Mouse (Mus musculus) MEL (cell line): ENCODE results near the gene Erich6b.

Source experiments
- BHLHE40 ChIP-seq: IDR thresholded peaks from 2 replicates; pipeline ENCODE4 v1.6.1; 2012; ENCODE audit warnings: low read depth, mild to moderate bottlenecking, inconsistent platforms, low read length, improper control_type of control experiment, borderline replicate concordance
- CTCF ChIP-seq, 3 experiments: IDR thresholded peaks in 2 of 3; conservative IDR thresholded peaks in 1 of 3; 2 replicates each; pipeline ENCODE4 v1.5.1; 2011 to 2012; ENCODE audit warnings: low read length in 3 of 3, low read depth in 2 of 3, mild to moderate bottlenecking in 2 of 3, improper control_type of control experiment in 1 of 3, inconsistent platforms in 1 of 3, mixed read lengths in 1 of 3, moderate library complexity in 1 of 3; ENCODE audit not compliant: control insufficient read depth in 1 of 3, insufficient read depth in 1 of 3, poor library complexity in 1 of 3, severe bottlenecking in 1 of 3
- E2F4 ChIP-seq: IDR thresholded peaks from 2 replicates; pipeline ENCODE4 v1.6.1; 2011; ENCODE audit warnings: low read depth, low read length, improper control_type of control experiment, borderline replicate concordance
- GATA1 ChIP-seq: IDR thresholded peaks from 2 replicates; pipeline ENCODE4 v1.6.1; 2011; ENCODE audit warnings: low read depth, low read length, improper control_type of control experiment
- MAFK ChIP-seq: IDR thresholded peaks from 2 replicates; pipeline ENCODE4 v1.6.1; 2011; ENCODE audit warnings: low read depth, mild to moderate bottlenecking, low read length, improper control_type of control experiment, borderline replicate concordance
- MAZ ChIP-seq: IDR thresholded peaks from 2 replicates; pipeline ENCODE4 v1.6.1; 2012; ENCODE audit warnings: low read depth, mild to moderate bottlenecking, inconsistent platforms, low read length, improper control_type of control experiment
- POLR2A ChIP-seq, 2 experiments: IDR thresholded peaks; 2 replicates each; pipeline ENCODE4 v1.6.1; 2011 to 2012; ENCODE audit warnings: low read length in 2 of 2, mild to moderate bottlenecking in 2 of 2, control low read depth in 1 of 2, improper control_type of control experiment in 1 of 2, low read depth in 1 of 2, moderate library complexity in 1 of 2; ENCODE audit not compliant: control insufficient read depth in 1 of 2, insufficient read depth in 1 of 2, poor library complexity in 1 of 2
- ZC3H11A ChIP-seq: IDR thresholded peaks from 2 replicates; pipeline ENCODE4 v1.6.1; 2012; ENCODE audit warnings: low read depth, mild to moderate bottlenecking, inconsistent platforms, low read length, improper control_type of control experiment

GRCm38 (mm10) chr14:75592978-75593377 is 49.1 kb upstream of the Erich6b start, which contains the start of gene Spert:
- TF ChIP-seq BHLHE40 (no peak), E2F4 (no peak), GATA1 (no peak), MAZ (no peak), ZC3H11A (no peak), CTCF (IDR thresholded peaks at IDR 0.05 in 2 of 3, conservative IDR thresholded peaks at IDR 0.05 in 1 of 3; ENCODE audit: control insufficient read depth in 1 of 3, insufficient read depth in 1 of 3, low read depth in 2 of 3, low read length in 3 of 3, poor library complexity in 1 of 3, severe bottlenecking in 1 of 3) (no peak), MAFK (no peak), POLR2A (IDR thresholded peaks at IDR 0.05; ENCODE audit: control insufficient read depth in 1 of 2, insufficient read depth in 1 of 2, low read depth in 1 of 2, low read length in 2 of 2, poor library complexity in 1 of 2) (no peak)
